Mouse (Mus musculus) MEL (cell line): Measurements from ENCODE around the gene Ugt2b37. TPM values are rescaled to one million over a fixed set of nuclear protein-coding genes. Genes with fewer than 3 reads are reported as not detected.
"Not testable (repeated sequence)": the region's sequence is repeated elsewhere in the genome, so short reads cannot be mapped to it uniquely, and the experiment has no call there.

Experiments
- DNase-seq: peaks from one replicate; pipeline ENCODE4 v3.0.0; 2011; ENCODE audit warnings: low read depth, low spot score
- H3K27ac ChIP-seq: 2 replicates; pipeline ENCODE4 v1.5.1; 2012; ENCODE audit warnings: low read depth, mild to moderate bottlenecking, control low read depth, low read length, moderate library complexity; ENCODE audit not compliant: control insufficient read depth
- H3K27me3 ChIP-seq, 2 experiments: fragments of 150-350 bp in 1 of 2; sonication (generic) in 1 of 2; 2 replicates each; pipeline ENCODE4 v1.6.1; 2012; ENCODE audit warnings: low read length in 2 of 2, mild to moderate bottlenecking in 2 of 2, improper control_type of control experiment in 1 of 2, moderate library complexity in 1 of 2; ENCODE audit not compliant: insufficient read depth in 2 of 2, control insufficient read depth in 1 of 2
- H3K36me3 ChIP-seq, 2 experiments: 2 replicates each; pipeline ENCODE4 v1.6.1; 2012 to 2014; ENCODE audit warnings: low read length in 2 of 2, improper control_type of control experiment in 1 of 2, inconsistent platforms in 1 of 2, mild to moderate bottlenecking in 1 of 2; ENCODE audit not compliant: insufficient read depth in 2 of 2, control insufficient read depth in 1 of 2
- H3K4me1 ChIP-seq, 2 experiments: fragments of 150-350 bp in 1 of 2; sonication (generic) in 1 of 2; 2 replicates each; pipeline ENCODE4 v1.6.1; 2012; ENCODE audit warnings: low read length in 2 of 2, improper control_type of control experiment in 1 of 2, mild to moderate bottlenecking in 1 of 2; ENCODE audit not compliant: insufficient read depth in 2 of 2, control insufficient read depth in 1 of 2
- H3K4me3 ChIP-seq, 2 experiments: fragments of 150-350 bp in 1 of 2; sonication (generic) in 1 of 2; 2 replicates each; pipeline ENCODE4 v1.5.1; 2012; ENCODE audit warnings: low read depth in 2 of 2, low read length in 2 of 2, mild to moderate bottlenecking in 2 of 2, moderate library complexity in 2 of 2, control low read depth in 1 of 2, improper control_type of control experiment in 1 of 2; ENCODE audit not compliant: control insufficient read depth in 1 of 2, insufficient read depth in 1 of 2
- H3K79me2 ChIP-seq: 2 replicates; pipeline ENCODE4 v1.6.1; 2012; ENCODE audit warnings: mild to moderate bottlenecking, low read length, moderate library complexity; ENCODE audit not compliant: control insufficient read depth, poor library complexity, insufficient read depth
- H3K9ac ChIP-seq: 2 replicates; pipeline ENCODE4 v1.6.1; 2012; ENCODE audit warnings: low read depth, mild to moderate bottlenecking, control low read depth, low read length, moderate library complexity; ENCODE audit not compliant: control insufficient read depth, poor library complexity, severe bottlenecking
- H3K9me3 ChIP-seq: fragments of 150-350 bp; sonication (generic); replicated peaks from 2 replicates; pipeline ENCODE4 v1.6.1; 2012; ENCODE audit warnings: mild to moderate bottlenecking, low read length, improper control_type of control experiment, moderate library complexity; ENCODE audit not compliant: insufficient read depth
- BHLHE40 ChIP-seq: IDR thresholded peaks from 2 replicates; pipeline ENCODE4 v1.6.1; 2012; ENCODE audit warnings: low read depth, mild to moderate bottlenecking, inconsistent platforms, low read length, improper control_type of control experiment, borderline replicate concordance
- CHD1 ChIP-seq: IDR thresholded peaks from 2 replicates; pipeline ENCODE4 v1.6.1; 2012; ENCODE audit warnings: low read depth, mild to moderate bottlenecking, inconsistent platforms, low read length, improper control_type of control experiment
- CHD2 ChIP-seq: IDR thresholded peaks from 2 replicates; pipeline ENCODE4 v1.6.1; 2011; ENCODE audit warnings: low read length, improper control_type of control experiment
- GABPA ChIP-seq: IDR thresholded peaks from 2 replicates; pipeline ENCODE4 v1.6.1; 2012; ENCODE audit warnings: low read depth, mild to moderate bottlenecking, inconsistent platforms, low read length, improper control_type of control experiment, moderate library complexity
- MYB ChIP-seq: IDR thresholded peaks from 2 replicates; pipeline ENCODE4 v1.6.1; 2011; ENCODE audit warnings: mild to moderate bottlenecking, low read depth, low read length, improper control_type of control experiment
- MYC ChIP-seq: IDR thresholded peaks from 2 replicates; pipeline ENCODE4 v1.6.1; 2011; ENCODE audit warnings: low read depth, mild to moderate bottlenecking, low read length, improper control_type of control experiment, moderate library complexity
- NRF1 ChIP-seq: IDR thresholded peaks from 2 replicates; pipeline ENCODE4 v1.6.1; 2014; ENCODE audit warnings: low read depth, mild to moderate bottlenecking, inconsistent platforms, low read length, improper control_type of control experiment, moderate library complexity; ENCODE audit not compliant: poor library complexity, insufficient read depth, severe bottlenecking
- POLR2AphosphoS2 ChIP-seq: IDR thresholded peaks from 2 replicates; pipeline ENCODE4 v1.6.1; 2011; ENCODE audit warnings: low read length, improper control_type of control experiment
- RAD21 ChIP-seq: IDR thresholded peaks from 2 replicates; pipeline ENCODE4 v1.6.1; 2011; ENCODE audit warnings: mild to moderate bottlenecking, low read depth, low read length, improper control_type of control experiment
- SMC3 ChIP-seq: IDR thresholded peaks from 2 replicates; pipeline ENCODE4 v1.6.1; 2011; ENCODE audit warnings: low read depth, low read length, improper control_type of control experiment
- TAL1 ChIP-seq: IDR thresholded peaks from 2 replicates; pipeline ENCODE4 v1.6.1; 2012; ENCODE audit warnings: mild to moderate bottlenecking, inconsistent platforms, low read length, moderate library complexity, mixed read lengths
- TBP ChIP-seq: IDR thresholded peaks from 2 replicates; pipeline ENCODE4 v1.8.0; 2011; ENCODE audit warnings: low read depth, low read length, improper control_type of control experiment
- TCF12 ChIP-seq: IDR thresholded peaks from 2 replicates; pipeline ENCODE4 v1.6.1; 2014; ENCODE audit warnings: low read depth, mild to moderate bottlenecking, inconsistent platforms, low read length, improper control_type of control experiment, moderate library complexity
- USF1 ChIP-seq: IDR thresholded peaks from 2 replicates; pipeline ENCODE4 v1.6.1; 2014; ENCODE audit warnings: low read depth, mild to moderate bottlenecking, inconsistent platforms, low read length, improper control_type of control experiment, moderate library complexity
- USF2 ChIP-seq, 2 experiments: IDR thresholded peaks; 2 replicates each; pipeline ENCODE4 v1.6.1; 2011 to 2012; ENCODE audit warnings: improper control_type of control experiment in 2 of 2, low read length in 2 of 2, borderline replicate concordance in 1 of 2, inconsistent platforms in 1 of 2, low read depth in 1 of 2, mild to moderate bottlenecking in 1 of 2; ENCODE audit not compliant: insufficient read depth in 1 of 2
- ZKSCAN1 ChIP-seq: IDR thresholded peaks from 2 replicates; pipeline ENCODE4 v1.6.1; 2012; ENCODE audit warnings: low read depth, mild to moderate bottlenecking, inconsistent platforms, low read length, improper control_type of control experiment, moderate library complexity
- ZNF384 ChIP-seq: IDR thresholded peaks from 2 replicates; pipeline ENCODE4 v1.6.1; 2012; ENCODE audit warnings: low read depth, mild to moderate bottlenecking, inconsistent platforms, low read length, improper control_type of control experiment
- polyA plus RNA-seq, 2 experiments: library from polyadenylated mRNA; stranded (reverse) in 1 of 2; unstranded in 1 of 2; fragments of >175 nt in 1 of 2; fragments of >200 nt in 1 of 2; gene quantifications; 2 replicates each; pipeline versions ENCODE4 v1.2.1 to v1.2.4; 2012; ENCODE audit warnings: low replicate concordance in 2 of 2, low read depth in 1 of 2; ENCODE audit not compliant: insufficient read length in 2 of 2, insufficient read depth in 1 of 2, missing spikeins in 1 of 2
- total RNA-seq: library from RNA; depleted of rRNA; stranded (reverse); fragments of 300-350 nt; gene quantifications from 2 replicates; pipeline ENCODE4 v1.2.3, GENCODE M21; 2012; rRNA removed

The Ugt2b37 gene
- total RNA-seq (not detected in 2 replicates), polyA plus RNA-seq (not detected)

- H3K4me1 ChIP-seq, H3K9me3 ChIP-seq, H3K36me3 ChIP-seq, H3K79me2 ChIP-seq, DNase-seq, H3K9ac ChIP-seq, H3K4me3 ChIP-seq, H3K27me3 ChIP-seq, H3K27ac ChIP-seq: not testable (repeated sequence)
These were observed at the start of gene Ugt2b37 for GRCm38 (mm10) chr5:87254676-87255075. Gene Ugt2b37, minus strand, starts transcription at chr5:87254804.

GRCm38 (mm10) chr5:87286180-87286579 is 31.6 kb upstream of the Ugt2b37 start:
- H3K9me3 ChIP-seq, H3K36me3 ChIP-seq, H3K4me3 ChIP-seq, H3K9ac ChIP-seq, H3K79me2 ChIP-seq, DNase-seq, H3K27ac ChIP-seq, H3K27me3 ChIP-seq, H3K4me1 ChIP-seq: not testable (repeated sequence)

- not testable (repeated sequence) for H3K79me2 ChIP-seq, H3K9me3 ChIP-seq, H3K4me1 ChIP-seq, H3K4me3 ChIP-seq, H3K27ac ChIP-seq, H3K9ac ChIP-seq, DNase-seq, H3K27me3 ChIP-seq, H3K36me3 ChIP-seq
These were observed 21.4 kb upstream of the Ugt2b37 start for GRCm38 (mm10) chr5:87275986-87276385.

DNA sequence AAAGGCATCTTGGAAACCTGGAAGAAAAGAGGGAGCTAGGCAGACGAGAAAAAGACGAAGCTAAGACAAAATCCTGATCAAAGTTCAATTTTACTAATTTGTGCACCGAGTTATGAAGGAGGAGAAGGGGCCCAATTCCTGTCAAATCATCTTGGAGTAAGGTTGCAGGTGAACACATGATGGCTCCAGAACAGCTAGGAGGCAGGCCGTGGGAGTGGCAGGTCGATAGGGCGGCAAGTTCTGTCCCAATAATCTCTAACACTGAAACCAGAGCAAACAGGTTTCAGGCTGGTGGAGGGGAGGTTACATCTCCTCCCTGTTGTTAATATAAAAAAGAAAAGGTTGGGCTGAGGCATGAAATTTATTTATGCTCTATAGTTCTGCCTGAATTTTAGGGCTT is 21.0 kb upstream of the Ugt2b37 start:
- H3K27ac ChIP-seq: no peak overlapping the region
- H3K36me3 ChIP-seq: no peaks in the 10 kb centered on the region
- no peak for DNase-seq
- no peaks in the 10 kb centered on the region for H3K27me3 ChIP-seq
- no peak for TF ChIP-seq POLR2AphosphoS2
- TF ChIP-seq TAL1: no peak
- TF ChIP-seq TCF12: no peak
- no peak for TF ChIP-seq USF1
- TF ChIP-seq ZKSCAN1: no peak
- no peak for TF ChIP-seq SMC3
- no peak for TF ChIP-seq CHD1
- no peak for TF ChIP-seq MYB
- no peak for TF ChIP-seq MYC
- no peak for TF ChIP-seq GABPA
- TF ChIP-seq USF2 (IDR thresholded peaks at IDR 0.05; ENCODE audit: borderline replicate concordance in 1 of 2, insufficient read depth in 1 of 2, low read depth in 1 of 2, low read length in 2 of 2): no peak
- no peak for TF ChIP-seq CHD2
- no peak for TF ChIP-seq TBP
- no peak for TF ChIP-seq ZNF384
- no peak for TF ChIP-seq BHLHE40
- TF ChIP-seq NRF1: no peak
- no peak for TF ChIP-seq RAD21
- no peaks in the 10 kb centered on the region for H3K9me3 ChIP-seq
- H3K79me2 ChIP-seq: no peaks in the 10 kb centered on the region
- H3K4me3 ChIP-seq: no peak overlapping the region
- H3K4me1 ChIP-seq: no peaks in the 10 kb centered on the region
- H3K9ac ChIP-seq: no peak overlapping the region
